Mouse (Mus musculus) thymus, postnatal 25 days (tissue): Measurements from ENCODE around the gene Farsa.
"Not testable (repeated sequence)": the region's sequence is repeated elsewhere in the genome, so short reads cannot be mapped to it uniquely, and the experiment has no call there.

Experiments
- DNase-seq: peaks from one replicate; pipeline ENCODE4 v3.0.0; 2022

Farsa gene

GRCm38 (mm10) chr8:84856864-84857441 is at the start of gene Farsa:
Gene Farsa (plus strand): TSS chr8:84856989.
- DNase-seq = peak; percentile 90

- DNase-seq = no peak
Measured at GRCm38 (mm10) chr8:84809109-84809940, 47.5 kb upstream of the Farsa start.

GRCm38 (mm10) chr8:84809941-84810280 is 46.9 kb upstream of the Farsa start:
- no peak for DNase-seq

GRCm38 (mm10) chr8:84810896-84811295 is 45.9 kb upstream of the Farsa start:
- DNase-seq = peak; percentile 86

- no peak for DNase-seq
Measured at GRCm38 (mm10) chr8:84811303-84811702, 45.5 kb upstream of the Farsa start.

GRCm38 (mm10) chr8:84813059-84813458 is 43.7 kb upstream of the Farsa start:
- DNase-seq = peak; percentile 80

- DNase-seq = no peak
Measured at GRCm38 (mm10) chr8:84813830-84814229, 43.0 kb upstream of the Farsa start.

GRCm38 (mm10) chr8:84814240-84814554 is 42.6 kb upstream of the Farsa start:
- DNase-seq = no peak

GRCm38 (mm10) chr8:84814555-84815441 is 42.0 kb upstream of the Farsa start:
- DNase-seq = no peak

GRCm38 (mm10) chr8:84815547-84815946 is 41.2 kb upstream of the Farsa start:
- peak; percentile 94 for DNase-seq

- no peak for DNase-seq
Measured at GRCm38 (mm10) chr8:84816117-84816516, 40.7 kb upstream of the Farsa start.

GRCm38 (mm10) chr8:84822723-84823122 is 34.1 kb upstream of the Farsa start, which contains the start of gene Dand5:
Gene Dand5 (minus strand): TSS chr8:84822823.
- no peak for DNase-seq

GRCm38 (mm10) chr8:84823653-84824052 is 33.1 kb upstream of the Farsa start:
- peak; percentile 68 for DNase-seq

GRCm38 (mm10) chr8:84825636-84826035 is 31.2 kb upstream of the Farsa start:
- DNase-seq = peak; percentile 53

- not testable (repeated sequence) for DNase-seq
Measured at GRCm38 (mm10) chr8:84826518-84826917, 30.3 kb upstream of the Farsa start.

GRCm38 (mm10) chr8:84831490-84831889 is 25.3 kb upstream of the Farsa start, which contains the start of gene Gadd45gip1:
Gene Gadd45gip1 (plus strand): TSS chr8:84831522.
- DNase-seq = peak; percentile 50

- peak; percentile 87 for DNase-seq
Measured at GRCm38 (mm10) chr8:84832034-84832717, 24.6 kb upstream of the Farsa start.

- no peak for DNase-seq
Measured at GRCm38 (mm10) chr8:84832759-84833742, 23.7 kb upstream of the Farsa start.

GRCm38 (mm10) chr8:84834002-84834865 is 22.6 kb upstream of the Farsa start:
- DNase-seq = no peak
